Mouse (Mus musculus) limb, embryonic 14.5 days (tissue): Measurements from ENCODE around the gene Cd3eap. TPM values are rescaled to one million over a fixed set of nuclear protein-coding genes. Genes with fewer than 3 reads are reported as not detected.

Experiments
- ATAC-seq: fragments of 200-750 bp; cut with Nextera tagmentation; 2 replicates; pipeline ENCODE4 v1.8.0; 2017; ENCODE audit warnings: low read depth, moderate number of reproducible peaks, moderate TSS enrichment; ENCODE audit not compliant: low FRiP score
- DNase-seq: peaks from one replicate; pipeline ENCODE4 v3.0.0-alpha.2; 2015; ENCODE audit warnings: low spot score
- H3K27ac ChIP-seq: fragments of 300-500 bp; sonication (generic); replicated peaks from 2 replicates; pipeline ENCODE4 v1.5.1; 2014; ENCODE audit warnings: low read depth, mild to moderate bottlenecking, low read length, moderate library complexity, mixed read lengths
- H3K27me3 ChIP-seq: fragments of 300-500 bp; sonication (generic); 2 replicates; pipeline ENCODE4 v1.6.1; 2014; ENCODE audit warnings: low read length, mixed read lengths; ENCODE audit not compliant: control insufficient read depth, insufficient read depth
- H3K36me3 ChIP-seq: fragments of 300-500 bp; sonication (generic); 2 replicates; pipeline ENCODE4 v1.6.1; 2014; ENCODE audit warnings: mild to moderate bottlenecking, low read length, moderate library complexity, mixed read lengths; ENCODE audit not compliant: control insufficient read depth, insufficient read depth
- H3K4me1 ChIP-seq: fragments of 300-500 bp; sonication (generic); 2 replicates; pipeline ENCODE4 v1.6.1; 2014; ENCODE audit warnings: antibody characterized with exemption, low read length, mixed read lengths; ENCODE audit not compliant: control insufficient read depth, insufficient read depth
- H3K4me2 ChIP-seq: fragments of 300-500 bp; sonication (generic); replicated peaks from 2 replicates; pipeline ENCODE4 v1.6.1; 2014; ENCODE audit warnings: low read depth, mild to moderate bottlenecking, low read length, moderate library complexity; ENCODE audit not compliant: severe bottlenecking
- H3K4me3 ChIP-seq: fragments of 300-500 bp; sonication (generic); replicated peaks from 2 replicates; pipeline ENCODE4 v1.5.1; 2014; ENCODE audit warnings: low read length
- H3K9ac ChIP-seq: fragments of 300-500 bp; sonication (generic); 2 replicates; pipeline ENCODE4 v1.6.1; 2014; ENCODE audit warnings: mild to moderate bottlenecking, low read depth, low read length, moderate library complexity; ENCODE audit not compliant: severe bottlenecking
- H3K9me3 ChIP-seq: fragments of 300-500 bp; sonication (generic); 2 replicates; pipeline ENCODE4 v1.6.1; 2016; ENCODE audit warnings: low read length; ENCODE audit not compliant: control insufficient read depth
- POLR2A ChIP-seq: fragments of 200-500 bp; IDR thresholded peaks from 2 replicates; pipeline ENCODE4 v1.8.0; 2012; ENCODE audit warnings: inconsistent platforms, mild to moderate bottlenecking, moderate library complexity, borderline replicate concordance; ENCODE audit not compliant: insufficient read depth, insufficient read length; ENCODE audit errors: extremely low read depth
- WGBS: fragments of 180-500 bp; shearing (Covaris S2); extraction: QIAGEN DNeasy Blood & Tissue Kit; methylation state at CpG from one replicate; pipeline ENCODE4 v1.1.7; 2014; 5-methylcytosine and 5-hydroxymethylcytosine counted together
- polyA plus RNA-seq, 2 experiments: library from polyadenylated mRNA; depleted of rRNA in 1 of 2; stranded (reverse) in 1 of 2; unstranded in 1 of 2; fragments of >200 nt; fragmentation: Nextera tagmentation in 1 of 2; extraction: Ambion mirVana in 1 of 2; gene quantifications; 2 replicates each; pipeline versions ENCODE4 v1.2.1 to v1.2.3; 2012 to 2014

Gene Cd3eap
- polyA plus RNA-seq, 2 experiments, result 19.4 to 25.2 TPM

DNA sequence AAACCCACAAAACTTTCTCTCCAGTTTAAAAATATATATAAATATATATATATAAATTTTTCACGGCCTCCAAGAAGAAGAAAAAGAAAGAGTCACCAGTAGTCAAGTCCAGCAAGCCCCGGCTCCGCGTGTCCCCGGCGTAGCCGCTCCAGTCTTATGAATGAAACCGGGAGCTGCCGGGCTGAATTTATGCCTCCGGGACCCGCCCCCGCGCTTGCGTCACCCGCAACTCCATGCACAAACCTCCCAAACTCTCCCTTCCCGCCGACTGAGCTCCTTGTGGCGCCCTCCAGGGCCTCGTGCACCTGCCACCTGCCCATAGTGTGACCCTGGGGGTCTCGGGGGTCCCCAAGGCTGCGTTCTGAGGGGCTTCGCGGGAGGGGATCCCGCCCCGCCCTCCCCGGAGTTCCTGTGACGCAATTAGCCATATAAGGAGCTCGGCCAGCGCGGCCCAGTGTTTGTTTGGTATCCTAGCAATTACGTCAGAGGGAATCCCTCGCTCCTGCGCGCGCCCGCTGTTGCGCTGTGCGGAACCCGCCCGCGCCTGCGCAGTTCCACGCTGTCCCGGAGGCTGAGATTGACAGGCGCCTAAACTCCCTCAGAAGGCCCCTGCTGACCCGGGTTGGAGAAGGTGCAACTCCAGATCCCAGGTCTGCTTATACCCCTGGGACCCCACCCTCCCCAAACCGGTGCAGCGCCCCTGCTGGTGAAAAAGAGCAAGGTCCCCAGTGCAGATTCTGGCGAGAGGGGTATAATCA, 49.2 kb downstream of the Cd3eap start, which contains the start of gene Fosb:
Gene Fosb, minus strand, starts transcription at position 168 of the 758 bp plus-strand sequence.
- Histone ChIP-seq H3K36me3 (no peaks in the 10 kb centered on the region), H3K27me3 (peaks cover 24% of the 10 kb centered on the region), H3K4me1 (peaks cover 14% of the 10 kb centered on the region), H3K4me2 (peak within 1 kb of the TSS; percentile 92), H3K9ac (peak within 1 kb of the TSS; percentile 64), H3K27ac (0 out of 2 replicates have a peak within 1 kb of the TSS, but pooled peaks have one; percentile 8), H3K9me3 (no peaks in the 10 kb centered on the region), H3K4me3 (peak within 1 kb of the TSS; percentile 57)
- ATAC-seq, result peak; percentile 89
- TF ChIP-seq POLR2A, result no peak
- DNase-seq, result peak; percentile 98
- under 1% methylated on average over 43 of the region's 49 CpGs for WGBS

DNA sequence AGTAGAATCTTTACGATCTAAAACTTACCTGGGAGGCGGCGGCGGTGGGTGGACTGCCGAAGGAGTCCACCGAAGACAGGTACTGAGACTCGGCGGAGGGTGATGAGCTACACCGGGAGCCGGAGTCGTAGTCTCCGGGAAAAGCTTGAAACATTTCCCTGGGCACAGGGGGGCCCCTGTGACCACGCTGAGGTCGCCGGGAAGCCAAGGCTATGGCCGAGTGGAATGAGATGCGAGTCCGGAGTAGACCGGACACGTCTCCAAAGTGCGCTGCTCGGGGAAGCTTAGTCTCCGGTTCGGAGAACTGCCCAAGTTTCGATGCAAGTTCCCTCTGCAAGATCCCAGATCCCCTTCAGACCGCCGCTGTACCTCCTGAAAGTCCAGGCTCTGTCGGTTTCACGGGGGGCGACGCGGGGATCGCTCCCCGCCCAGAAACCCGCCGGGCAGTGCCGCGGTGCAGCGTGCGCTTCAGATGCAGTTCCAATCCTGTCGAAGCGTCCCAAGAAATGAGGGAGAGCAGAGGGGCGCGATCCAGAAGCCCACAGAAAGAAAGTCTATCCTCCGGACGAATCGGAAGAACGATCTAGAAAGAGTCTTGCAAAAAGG, 49.9 kb downstream of the Cd3eap start:
- H3K27ac ChIP-seq, result no peak overlapping the region

DNA sequence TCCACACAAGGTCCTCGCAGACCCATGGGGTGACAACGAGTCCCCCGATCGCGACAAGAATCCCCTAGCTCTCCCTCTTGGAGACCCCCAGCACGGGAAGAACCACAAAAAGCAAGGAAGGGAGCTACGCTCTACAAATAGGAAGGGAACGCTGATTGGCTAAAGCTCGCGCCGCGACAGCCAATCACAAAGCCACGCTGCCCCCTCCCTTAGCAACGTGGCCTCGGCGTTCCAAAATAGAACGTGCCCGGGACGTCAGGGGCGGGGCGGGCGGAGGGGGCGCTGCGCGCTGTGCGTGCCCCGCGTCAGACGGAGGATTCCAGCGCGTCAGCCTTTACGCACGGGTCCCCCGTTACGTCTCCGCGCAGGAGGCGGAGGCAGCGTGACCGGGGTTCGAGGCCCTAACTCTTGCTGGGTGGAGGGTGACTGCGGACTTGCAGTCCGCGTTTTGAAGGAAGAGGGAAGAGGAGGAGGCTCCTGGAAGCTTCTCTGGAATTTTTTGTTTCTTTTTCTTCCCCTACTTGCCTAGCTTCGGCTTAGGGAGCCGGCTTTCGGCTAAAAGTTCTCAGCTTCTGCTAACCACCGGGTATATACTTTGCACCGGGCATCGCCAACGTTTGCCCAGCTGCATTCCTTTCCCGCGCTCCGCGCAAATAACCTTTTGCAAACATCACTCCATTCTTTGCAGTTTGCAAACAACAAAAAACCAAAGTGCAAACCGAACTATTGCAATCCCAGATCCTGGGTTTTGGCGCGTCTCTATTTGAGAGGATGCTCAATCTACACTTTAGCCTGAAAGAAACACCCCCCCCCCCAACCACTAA, 50.6 kb downstream of the Cd3eap start:
- H3K9me3 ChIP-seq, result no peaks in the 10 kb centered on the region
- no peaks in the 10 kb centered on the region for H3K36me3 ChIP-seq
- peak overlapping the region; percentile 92 for H3K4me2 ChIP-seq
- TF ChIP-seq POLR2A, result no peak
- DNase-seq, result peak; percentile 96
- ATAC-seq, result peak; percentile 91
- peak overlapping the region; percentile 57 for H3K4me3 ChIP-seq
- H3K27me3 ChIP-seq, result peaks cover 38% of the 10 kb centered on the region
- peak overlapping the region; percentile 71 for H3K27ac ChIP-seq
- under 1% methylated on average over 53 of the region's 58 CpGs for WGBS
- peaks cover 20% of the 10 kb centered on the region for H3K4me1 ChIP-seq
- H3K9ac ChIP-seq, result peak overlapping the region; percentile 64

More for the DNA sequence above, 49.9 kb downstream of the Cd3eap start:
- Histone ChIP-seq H3K4me3 (peak overlapping the region; percentile 57), H3K4me1 (peaks cover 20% of the 10 kb centered on the region), H3K9me3 (no peaks in the 10 kb centered on the region), H3K27me3 (peaks cover 31% of the 10 kb centered on the region), H3K9ac (peak overlapping the region; percentile 64), H3K36me3 (no peaks in the 10 kb centered on the region), H3K4me2 (peak overlapping the region; percentile 92)
- WGBS, result under 1% methylated on average over 48 of the region's 48 CpGs
- no peak for ATAC-seq
- TF ChIP-seq POLR2A, result no peak
- no peak for DNase-seq

DNA sequence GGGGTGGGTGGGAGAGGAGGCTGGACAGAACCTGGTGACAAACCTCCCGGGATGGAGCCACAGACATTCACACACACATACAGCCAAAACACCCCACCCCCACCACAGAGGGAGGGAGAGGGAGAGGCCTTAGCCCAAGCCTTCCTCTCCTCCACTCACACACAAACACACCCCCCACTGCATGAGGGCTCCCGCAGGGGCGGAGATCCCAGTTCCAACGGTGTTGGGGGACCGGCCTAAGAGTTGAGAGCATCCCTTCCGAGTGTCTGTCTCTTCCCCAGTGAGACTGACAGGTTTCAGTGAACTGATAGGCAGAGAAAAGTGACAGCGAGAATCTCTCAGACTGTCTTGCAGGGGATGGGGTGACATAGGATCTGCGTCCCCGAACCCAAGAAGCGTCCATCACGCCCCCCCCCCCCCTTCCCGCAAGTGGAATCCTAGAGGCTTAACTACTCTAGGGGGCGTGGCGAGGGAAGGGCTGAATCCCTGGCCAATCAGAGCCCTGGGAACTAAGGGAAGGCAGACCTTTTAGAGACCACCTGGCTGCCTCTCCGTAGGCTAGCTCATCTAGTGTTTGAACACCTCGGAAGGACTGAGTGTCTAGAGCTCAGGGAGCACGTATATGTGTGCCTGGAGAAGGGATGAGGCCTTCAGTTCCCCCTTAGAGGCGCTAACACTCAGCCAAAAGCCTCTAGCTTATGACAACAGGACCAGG, 51.4 kb downstream of the Cd3eap start:
- Histone ChIP-seq H3K27ac (peak overlapping the region; percentile 71), H3K4me3 (peak overlapping the region; percentile 57), H3K36me3 (no peaks in the 10 kb centered on the region), H3K4me2 (peak overlapping the region; percentile 92), H3K9ac (peak overlapping the region; percentile 64; the same call in 1 of the 2 replicates), H3K27me3 (peaks cover 46% of the 10 kb centered on the region), H3K9me3 (no peaks in the 10 kb centered on the region), H3K4me1 (peaks cover 20% of the 10 kb centered on the region)
- no peak for TF ChIP-seq POLR2A
- DNase-seq (peak; percentile 81), ATAC-seq (peak; percentile 60)
- WGBS, result 2% methylated on average over 16 of the region's 18 CpGs
